Mouse (Mus musculus) brain, embryonic 14.5 days (tissue): ENCODE results near the gene Grip1. TPM values are rescaled to one million over a fixed set of nuclear protein-coding genes. Genes with fewer than 3 reads are reported as not detected.

Experiments
- DNase-seq: peaks from one replicate; pipeline ENCODE4 v3.0.0-alpha.2; 2011; ENCODE audit warnings: low read depth
- CTCF ChIP-seq: fragments of 200-500 bp; IDR thresholded peaks from 2 replicates; pipeline ENCODE4 v1.5.1; 2012; ENCODE audit warnings: inconsistent platforms, mild to moderate bottlenecking, moderate library complexity, borderline replicate concordance; ENCODE audit not compliant: insufficient read depth, insufficient read length; ENCODE audit errors: extremely low read depth
- POLR2A ChIP-seq: fragments of 200-500 bp; IDR thresholded peaks from 2 replicates; pipeline ENCODE4 v1.6.1; 2012; ENCODE audit warnings: mild to moderate bottlenecking, inconsistent platforms, borderline replicate concordance; ENCODE audit not compliant: poor library complexity, insufficient read depth, insufficient read length, severe bottlenecking; ENCODE audit errors: extremely low read depth
- polyA plus RNA-seq: library from polyadenylated mRNA; depleted of rRNA; stranded (reverse); fragments of >200 nt; gene quantifications from 2 replicates; pipeline ENCODE4 v1.2.3, GENCODE M21; 2012

Gene Grip1
- polyA plus RNA-seq, 1 experiment, result 20.2 TPM

- TF ChIP-seq POLR2A (no peak), CTCF (no peak)
These were observed 392.2 kb downstream of the Grip1 start for GRCm38 (mm10) chr10:119845705-119846410.

GRCm38 (mm10) chr10:119851594-119851993 lies 398.0 kb downstream of the Grip1 start:
- no peak for DNase-seq
- TF ChIP-seq POLR2A (no peak), CTCF (no peak)

More at GRCm38 (mm10) chr10:119845705-119846410, 392.2 kb downstream of the Grip1 start:
- no peak for DNase-seq

- TF ChIP-seq POLR2A, result no peak
- no peak for TF ChIP-seq CTCF
- no peak for DNase-seq
These were observed 399.0 kb downstream of the Grip1 start for GRCm38 (mm10) chr10:119852582-119853135.

GRCm38 (mm10) chr10:119867726-119868125 lies 414.1 kb downstream of the Grip1 start:
- no peak for DNase-seq
- TF ChIP-seq POLR2A (no peak), CTCF (no peak)

GRCm38 (mm10) chr10:119868995-119869579 lies 415.5 kb downstream of the Grip1 start:
- DNase-seq, result no peak

GRCm38 (mm10) chr10:119876721-119877120 lies 423.1 kb downstream of the Grip1 start:
- TF ChIP-seq POLR2A, result no peak
- no peak for TF ChIP-seq CTCF
- DNase-seq, result no peak

More at GRCm38 (mm10) chr10:119868995-119869579, 415.5 kb downstream of the Grip1 start:
- TF ChIP-seq CTCF, result no peak
- TF ChIP-seq POLR2A, result no peak

- DNase-seq, result peak; percentile 87
- TF ChIP-seq CTCF, result no peak
- TF ChIP-seq POLR2A, result no peak
These were observed 424.7 kb downstream of the Grip1 start for GRCm38 (mm10) chr10:119878331-119878730.

- peak; percentile 86 for DNase-seq
- TF ChIP-seq POLR2A (no peak), CTCF (no peak)
These were observed 431.0 kb downstream of the Grip1 start for GRCm38 (mm10) chr10:119884591-119884990.

- DNase-seq, result peak; percentile 69
- TF ChIP-seq CTCF, result peak; percentile 52; the same call in 1 of the 2 replicates
- TF ChIP-seq POLR2A, result no peak
These were observed 431.9 kb downstream of the Grip1 start for GRCm38 (mm10) chr10:119885563-119885962.

- TF ChIP-seq POLR2A, result no peak
- no peak for TF ChIP-seq CTCF
- no peak for DNase-seq
These were observed 433.1 kb downstream of the Grip1 start for GRCm38 (mm10) chr10:119886681-119887080.

- TF ChIP-seq POLR2A, result no peak
- no peak for TF ChIP-seq CTCF
- peak; percentile 53 for DNase-seq
These were observed 449.1 kb downstream of the Grip1 start for GRCm38 (mm10) chr10:119902754-119903153.

- no peak for TF ChIP-seq CTCF
- DNase-seq, result peak; percentile 32
These were observed 453.2 kb downstream of the Grip1 start for GRCm38 (mm10) chr10:119906869-119907268.

- DNase-seq, result peak; percentile 38
- TF ChIP-seq CTCF, result no peak
- TF ChIP-seq POLR2A, result no peak
These were observed 464.4 kb downstream of the Grip1 start for GRCm38 (mm10) chr10:119917995-119918394.
